Mouse (Mus musculus) kidney, postnatal 10 days (tissue): ENCODE data around the gene Comt.

ENCODE experiments used
- DNase-seq: peaks from one replicate; pipeline ENCODE4 v3.0.0; 2021; ENCODE audit warnings: mixed read lengths

The Comt gene

GRCm38 (mm10) chr16:18409776-18410175 lies 16.9 kb downstream of the Comt start:
- no peak for DNase-seq

- DNase-seq: peak; percentile 49
Measured at GRCm38 (mm10) chr16:18407912-18408311, 18.7 kb downstream of the Comt start.

GRCm38 (mm10) chr16:18406293-18406692 lies 20.4 kb downstream of the Comt start:
- DNase-seq: peak; percentile 82

- peak; percentile 27 for DNase-seq
Measured at GRCm38 (mm10) chr16:18405876-18406275, 20.8 kb downstream of the Comt start.

GRCm38 (mm10) chr16:18405091-18405854 lies 21.4 kb downstream of the Comt start:
- DNase-seq: peak; percentile 31

- no peak for DNase-seq
Measured at GRCm38 (mm10) chr16:18403285-18403684, 23.4 kb downstream of the Comt start.

- peak; percentile 28 for DNase-seq
Measured at GRCm38 (mm10) chr16:18400472-18401216, 26.0 kb downstream of the Comt start.

GRCm38 (mm10) chr16:18400028-18400427 lies 26.6 kb downstream of the Comt start:
- no peak for DNase-seq

- no peak for DNase-seq
Measured at GRCm38 (mm10) chr16:18396791-18397621, 29.6 kb downstream of the Comt start.

- DNase-seq: peak; percentile 70
Measured at GRCm38 (mm10) chr16:18396201-18396600, 30.5 kb downstream of the Comt start.

GRCm38 (mm10) chr16:18395620-18396036 lies 31.0 kb downstream of the Comt start:
- DNase-seq: peak; percentile 81

GRCm38 (mm10) chr16:18394777-18395619 lies 31.7 kb downstream of the Comt start:
- peak; percentile 26 for DNase-seq

- DNase-seq: no peak
Measured at GRCm38 (mm10) chr16:18394056-18394455, 32.6 kb downstream of the Comt start.

GRCm38 (mm10) chr16:18393595-18393994 lies 33.1 kb downstream of the Comt start:
- no peak for DNase-seq

- peak; percentile 94 for DNase-seq
Measured at GRCm38 (mm10) chr16:18392469-18393426, 33.9 kb downstream of the Comt start.

GRCm38 (mm10) chr16:18391728-18392127 lies 34.9 kb downstream of the Comt start:
- DNase-seq: no peak

- peak; percentile 38 for DNase-seq
Measured at GRCm38 (mm10) chr16:18391127-18391526, 35.5 kb downstream of the Comt start.

- no peak for DNase-seq
Measured at GRCm38 (mm10) chr16:18390399-18390798, 36.3 kb downstream of the Comt start.

- DNase-seq: peak; percentile 67
Measured at GRCm38 (mm10) chr16:18388583-18389435, 37.8 kb downstream of the Comt start.
